Mouse (Mus musculus) MEL (cell line): Measurements from ENCODE around the gene Olfr56.
"Not testable (repeated sequence)": the region's sequence is repeated elsewhere in the genome, so short reads cannot be mapped to it uniquely, and the experiment has no call there.

ENCODE experiments used
- MXI1 ChIP-seq: IDR thresholded peaks from 2 replicates; pipeline ENCODE4 v1.6.1; 2011; ENCODE audit warnings: mild to moderate bottlenecking, low read depth, low read length, improper control_type of control experiment
- NRF1 ChIP-seq: IDR thresholded peaks from 2 replicates; pipeline ENCODE4 v1.6.1; 2014; ENCODE audit warnings: low read depth, mild to moderate bottlenecking, inconsistent platforms, low read length, improper control_type of control experiment, moderate library complexity; ENCODE audit not compliant: poor library complexity, insufficient read depth, severe bottlenecking
- SMC3 ChIP-seq: IDR thresholded peaks from 2 replicates; pipeline ENCODE4 v1.6.1; 2011; ENCODE audit warnings: low read depth, low read length, improper control_type of control experiment
- TAL1 ChIP-seq: IDR thresholded peaks from 2 replicates; pipeline ENCODE4 v1.6.1; 2012; ENCODE audit warnings: mild to moderate bottlenecking, inconsistent platforms, low read length, moderate library complexity, mixed read lengths
- ZKSCAN1 ChIP-seq: IDR thresholded peaks from 2 replicates; pipeline ENCODE4 v1.6.1; 2012; ENCODE audit warnings: low read depth, mild to moderate bottlenecking, inconsistent platforms, low read length, improper control_type of control experiment, moderate library complexity

DNA sequence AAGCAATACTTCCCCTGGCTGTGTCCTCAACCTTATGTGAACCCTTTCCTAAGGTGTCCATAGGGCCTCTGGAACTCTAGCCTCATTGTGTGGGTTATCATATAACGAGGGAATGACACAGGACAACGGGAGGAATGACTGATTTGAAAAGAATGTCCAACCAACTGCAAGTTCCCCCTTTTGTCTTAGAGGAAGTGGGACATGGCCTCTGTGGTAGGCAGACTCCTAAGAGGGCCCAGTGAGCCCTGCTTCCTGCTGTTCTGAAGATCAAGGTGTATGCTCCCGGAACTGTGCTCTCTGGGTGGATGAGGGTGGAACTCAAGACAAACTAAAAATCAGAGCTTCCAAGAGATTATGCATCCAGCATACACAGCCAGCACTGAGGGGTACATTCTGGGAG is 81.4 kb downstream of the Olfr56 start:
- not testable (repeated sequence) for TF ChIP-seq SMC3, ZKSCAN1, TAL1, NRF1, MXI1
